Mouse (Mus musculus): ENCODE data around the gene Clock.

DNA sequence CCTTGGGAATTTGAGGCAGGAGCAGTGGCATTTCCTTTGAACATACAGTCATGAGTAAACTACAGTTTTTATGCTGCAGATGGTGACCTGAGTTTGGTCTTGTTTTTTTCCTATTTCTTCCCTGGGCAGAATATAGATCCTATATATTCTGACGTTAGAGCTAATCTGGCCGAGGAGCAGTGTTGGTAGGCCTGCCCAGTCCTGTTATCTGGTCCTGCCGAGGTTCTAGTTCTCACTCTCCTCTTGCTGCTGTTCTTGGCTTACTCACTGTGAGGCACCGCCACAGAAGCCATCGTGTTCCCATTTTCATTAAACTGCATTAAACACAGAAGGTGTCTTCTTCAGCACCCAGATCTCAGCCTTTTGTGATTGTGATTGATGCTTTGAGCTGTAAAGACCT, 116.7 kb downstream of the Clock start:
- no peak for TF ChIP-seq GATA1 (IDR thresholded peaks at IDR 0.05; ENCODE audit: low read length)
- no peak for TF ChIP-seq TAL1 (IDR thresholded peaks at IDR 0.05; ENCODE audit: low read length)

Data from erythroblast, embryonic 14.5 days (primary cell).